Mouse (Mus musculus) intestine, embryonic 16.5 days (tissue): Measurements from ENCODE around the gene Itpr2. TPM values are rescaled to one million over a fixed set of nuclear protein-coding genes. Genes with fewer than 3 reads are reported as not detected.

Experiments used
- ATAC-seq: fragments of 200-750 bp; cut with Nextera tagmentation; 2 replicates; pipeline ENCODE4 v1.8.0; 2017; ENCODE audit warnings: moderate TSS enrichment, moderate library complexity
- H3K27ac ChIP-seq: fragments of 300-500 bp; sonication (generic); 2 replicates; pipeline ENCODE4 v1.5.1; 2014; ENCODE audit warnings: mild to moderate bottlenecking, low read length
- H3K27me3 ChIP-seq: fragments of 300-500 bp; sonication (generic); replicated peaks from 2 replicates; pipeline ENCODE4 v1.6.1; 2014; ENCODE audit warnings: low read length, control low read depth, mixed read lengths; ENCODE audit not compliant: control insufficient read depth, insufficient read depth
- H3K36me3 ChIP-seq: fragments of 300-500 bp; sonication (generic); 2 replicates; pipeline ENCODE4 v1.6.1; 2014; ENCODE audit warnings: low read length, control low read depth; ENCODE audit not compliant: control insufficient read depth, insufficient read depth
- H3K4me1 ChIP-seq: fragments of 300-500 bp; sonication (generic); 2 replicates; pipeline ENCODE4 v1.6.1; 2014; ENCODE audit warnings: low read length, control low read depth, mixed read lengths; ENCODE audit not compliant: control insufficient read depth, insufficient read depth
- H3K4me2 ChIP-seq: fragments of 300-500 bp; sonication (generic); 2 replicates; pipeline ENCODE4 v1.6.1; 2014; ENCODE audit warnings: low read depth, low read length, control low read depth
- H3K4me3 ChIP-seq: fragments of 300-500 bp; sonication (generic); 2 replicates; pipeline ENCODE4 v1.5.1; 2014; ENCODE audit warnings: mild to moderate bottlenecking, low read length
- H3K9ac ChIP-seq: fragments of 300-500 bp; sonication (generic); 2 replicates; pipeline ENCODE4 v1.6.1; 2014; ENCODE audit warnings: low read depth, low read length
- H3K9me3 ChIP-seq: fragments of 300-500 bp; sonication (generic); 2 replicates; pipeline ENCODE4 v1.6.1; 2016; ENCODE audit warnings: low read length, control low read depth; ENCODE audit not compliant: control insufficient read depth
- WGBS: fragments of 180-500 bp; shearing (Covaris S2); extraction: QIAGEN DNeasy Blood & Tissue Kit; methylation state at CpG from one replicate; pipeline ENCODE4 v1.1.7; 2014; 5-methylcytosine and 5-hydroxymethylcytosine counted together
- polyA plus RNA-seq: library from polyadenylated mRNA; unstranded; fragments of >200 nt; fragmentation: Nextera tagmentation; extraction: Ambion mirVana; gene quantifications from 2 replicates; pipeline ENCODE4 v1.2.1, GENCODE M21; 2015

The Itpr2 gene
- polyA plus RNA-seq, 1 experiment from 2014 or later, result 7.5 TPM

DNA sequence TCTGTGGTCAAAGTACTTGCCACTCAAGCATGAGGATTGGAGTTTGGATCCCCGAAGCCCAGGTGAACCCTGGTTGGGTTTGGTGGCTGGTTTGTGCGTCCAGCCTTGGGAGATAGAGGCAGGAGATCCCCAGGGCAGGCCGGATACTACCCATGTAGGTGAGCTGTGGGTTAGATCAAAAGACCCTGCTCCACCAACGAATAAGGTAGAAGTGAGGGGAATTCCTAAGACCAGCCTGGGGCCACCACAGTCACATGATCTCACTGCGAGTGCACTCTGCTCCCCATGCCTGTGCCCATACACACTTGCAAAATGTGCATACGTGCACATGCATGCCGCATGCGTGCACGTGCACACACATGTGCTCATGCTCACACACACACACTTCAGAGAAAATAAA, 419.5 kb downstream of the Itpr2 start:
- Histone ChIP-seq H3K9ac (no peak overlapping the region), H3K36me3 (no peaks in the 10 kb centered on the region), H3K4me2 (no peak overlapping the region), H3K9me3 (no peaks in the 10 kb centered on the region), H3K4me3 (no peak overlapping the region), H3K27me3 (no peaks in the 10 kb centered on the region), H3K27ac (no peak overlapping the region), H3K4me1 (no peaks in the 10 kb centered on the region)
- no peak for ATAC-seq
- WGBS, result 91% methylated on average over 9 of the region's 9 CpGs

DNA sequence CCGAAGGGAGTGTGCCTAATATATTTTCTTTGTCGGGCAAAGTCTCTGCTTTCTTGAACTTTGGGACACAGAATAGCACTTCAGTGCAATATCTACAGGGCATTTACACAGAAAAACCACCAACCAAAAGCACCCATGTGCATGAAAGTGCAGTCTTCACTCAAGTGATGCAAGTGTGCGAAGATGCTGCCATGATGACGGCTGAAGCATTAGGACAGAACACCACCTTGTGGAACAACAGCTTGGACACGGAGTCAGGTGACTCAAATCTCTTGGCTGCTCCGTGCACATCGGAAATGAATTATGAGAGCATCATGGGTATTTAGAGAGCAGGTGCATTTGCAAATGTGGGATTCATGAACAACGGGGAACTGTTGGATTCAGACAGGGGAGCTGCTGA, 420.4 kb downstream of the Itpr2 start:
- H3K36me3 ChIP-seq, result no peaks in the 10 kb centered on the region
- H3K9me3 ChIP-seq, result no peaks in the 10 kb centered on the region
- no peaks in the 10 kb centered on the region for H3K4me1 ChIP-seq
- H3K4me2 ChIP-seq, result no peak overlapping the region
- 87% methylated on average over 8 of the region's 8 CpGs for WGBS
- no peak overlapping the region for H3K9ac ChIP-seq
- no peak overlapping the region for H3K4me3 ChIP-seq
- no peak for ATAC-seq
- no peaks in the 10 kb centered on the region for H3K27me3 ChIP-seq
- H3K27ac ChIP-seq, result no peak overlapping the region

DNA sequence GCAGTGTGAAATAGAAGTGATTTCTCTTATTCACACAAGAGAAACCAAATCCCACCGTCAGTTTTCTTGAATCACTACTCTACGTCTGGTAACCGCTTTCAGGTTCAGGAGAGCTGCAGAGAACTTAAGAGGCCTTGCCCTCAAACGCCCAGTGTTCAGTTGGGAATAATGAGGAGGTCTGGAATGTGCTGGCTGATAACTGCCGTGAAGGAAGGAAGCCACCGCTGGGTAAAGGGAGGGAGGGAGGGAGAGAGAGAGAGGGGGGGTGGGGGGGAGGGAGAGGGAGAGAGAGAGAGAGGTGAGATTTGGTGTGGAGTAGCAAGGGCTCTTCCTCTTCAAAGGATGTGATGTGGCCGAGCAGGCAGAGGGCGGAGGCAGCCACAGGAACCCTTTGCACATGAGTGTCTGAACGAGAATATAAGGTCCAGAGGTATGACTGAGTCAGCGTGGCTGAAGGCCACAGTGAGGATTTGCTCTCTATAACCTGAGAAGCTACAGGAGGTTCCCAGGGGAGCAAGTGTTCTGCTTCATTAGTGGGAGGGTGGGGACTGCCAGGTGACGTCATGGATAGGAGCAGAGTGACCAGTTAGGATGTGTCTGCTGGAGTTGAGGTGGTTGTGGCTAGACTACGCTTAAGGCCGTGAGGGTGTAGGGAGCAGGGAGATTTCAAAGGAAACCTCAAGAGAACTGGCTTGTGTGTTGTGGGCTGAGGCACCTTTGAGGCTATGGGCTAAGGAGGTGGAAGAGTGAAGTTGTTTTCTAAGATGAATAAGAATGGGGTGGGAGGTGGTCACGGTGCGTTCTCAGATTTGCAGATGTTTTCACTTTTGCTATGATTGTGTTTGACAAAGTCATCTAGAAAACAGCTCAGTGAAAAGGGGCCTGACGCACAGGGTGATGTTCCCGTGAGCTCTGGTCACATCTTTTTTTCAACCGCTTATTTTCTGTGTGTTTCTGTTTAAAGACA, 421.2 kb downstream of the Itpr2 start:
- WGBS, result 67% methylated on average over 18 of the region's 18 CpGs
- Histone ChIP-seq H3K9ac (no peak overlapping the region), H3K36me3 (no peaks in the 10 kb centered on the region), H3K9me3 (0 out of 2 replicates have a peak, but pooled peaks cover 3% of the 10 kb centered on the region), H3K27ac (no peak overlapping the region), H3K4me1 (no peaks in the 10 kb centered on the region), H3K4me3 (no peak overlapping the region), H3K4me2 (no peak overlapping the region), H3K27me3 (no peaks in the 10 kb centered on the region)
- ATAC-seq, result no peak

DNA sequence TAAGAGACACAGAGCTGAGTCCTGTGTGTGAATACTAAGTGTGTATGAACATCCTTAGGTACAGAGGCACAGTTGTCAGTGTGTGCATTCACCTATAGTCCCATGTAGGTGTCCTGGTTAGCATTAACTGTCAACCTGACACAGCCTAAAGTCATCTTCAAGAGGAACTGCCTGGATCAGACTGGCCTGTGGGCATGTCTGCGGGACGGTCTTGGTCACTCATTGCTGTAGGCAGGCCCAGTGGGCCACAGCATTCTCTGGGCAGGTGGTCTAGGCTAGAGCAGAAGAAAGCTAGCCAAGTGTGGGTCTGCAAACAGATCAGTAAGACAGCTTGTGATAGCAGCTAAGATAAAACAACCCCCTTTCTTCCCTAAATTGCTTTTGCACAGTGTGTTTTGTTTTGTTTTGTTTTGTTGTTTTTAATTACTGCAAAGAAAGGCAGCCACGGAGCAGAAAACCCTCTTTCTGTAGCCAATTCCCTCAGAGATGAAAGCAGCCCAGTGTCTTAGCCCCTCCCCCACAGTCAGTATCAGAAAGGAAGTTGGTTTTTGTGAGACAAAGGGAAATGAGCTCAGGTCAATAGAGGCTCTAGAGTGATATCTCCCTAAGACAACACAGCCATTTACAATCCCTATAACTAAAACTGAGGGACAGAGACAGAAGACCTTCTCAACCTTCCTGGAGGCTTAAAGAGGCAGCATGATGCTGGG, 422.1 kb downstream of the Itpr2 start:
- Histone ChIP-seq H3K36me3 (no peaks in the 10 kb centered on the region), H3K4me2 (no peak overlapping the region), H3K27ac (no peak overlapping the region), H3K9ac (no peak overlapping the region), H3K4me1 (no peaks in the 10 kb centered on the region), H3K27me3 (no peaks in the 10 kb centered on the region), H3K9me3 (0 out of 2 replicates have a peak, but pooled peaks cover 3% of the 10 kb centered on the region), H3K4me3 (no peak overlapping the region)
- 55% methylated on average over 3 of the region's 3 CpGs for WGBS
- no peak for ATAC-seq

DNA sequence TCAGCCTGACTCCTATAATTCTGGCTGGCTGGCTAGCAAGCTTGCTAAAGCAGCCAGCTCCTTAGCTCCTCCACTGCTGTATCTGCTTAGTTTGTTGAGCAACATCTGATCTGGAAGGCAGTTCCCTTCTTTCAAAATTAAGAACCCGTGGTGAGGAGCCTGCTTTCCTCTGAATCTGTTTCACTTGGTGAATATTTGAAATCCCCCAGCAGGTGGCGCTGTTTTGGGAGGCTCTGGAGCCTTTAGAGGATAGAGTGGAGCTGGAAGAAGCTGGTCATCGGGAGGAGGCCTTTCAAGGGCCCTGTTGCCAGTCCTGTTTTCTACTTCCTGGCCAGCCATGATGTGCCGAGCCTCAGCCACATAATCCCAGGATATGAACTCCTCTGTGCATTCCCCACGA, 422.8 kb downstream of the Itpr2 start:
- H3K27me3 ChIP-seq, result no peaks in the 10 kb centered on the region
- H3K4me2 ChIP-seq, result no peak overlapping the region
- no peaks in the 10 kb centered on the region for H3K36me3 ChIP-seq
- no peak overlapping the region for H3K27ac ChIP-seq
- ATAC-seq, result no peak
- 47% methylated on average over 5 of the region's 5 CpGs for WGBS
- H3K9me3 ChIP-seq, result 0 out of 2 replicates have a peak, but pooled peaks cover 3% of the 10 kb centered on the region
- no peaks in the 10 kb centered on the region for H3K4me1 ChIP-seq
- H3K9ac ChIP-seq, result no peak overlapping the region
- H3K4me3 ChIP-seq, result no peak overlapping the region

DNA sequence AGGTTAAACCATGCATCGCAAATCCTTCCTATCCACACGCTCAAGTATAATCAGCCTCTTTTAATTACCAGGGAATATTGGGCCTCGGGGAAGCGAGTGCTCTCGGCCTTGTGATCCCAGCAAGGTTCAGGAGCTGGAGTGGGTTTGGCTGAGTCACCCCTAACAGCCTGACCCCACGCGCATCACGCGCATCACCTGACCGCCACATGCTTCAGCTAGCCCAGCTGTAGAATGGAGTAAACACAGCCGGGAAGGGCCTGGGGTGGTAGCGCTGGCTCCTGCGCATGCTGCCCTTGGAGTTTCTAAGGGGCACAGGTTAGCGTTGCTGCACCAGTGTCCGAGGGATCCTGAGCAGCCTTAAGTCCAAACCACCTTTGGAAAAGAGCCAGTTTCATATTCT, 423.9 kb downstream of the Itpr2 start:
- Histone ChIP-seq H3K9me3 (0 out of 2 replicates have a peak, but pooled peaks cover 6% of the 10 kb centered on the region), H3K27me3 (no peaks in the 10 kb centered on the region), H3K4me1 (no peaks in the 10 kb centered on the region), H3K4me2 (no peak overlapping the region), H3K27ac (no peak overlapping the region), H3K36me3 (no peaks in the 10 kb centered on the region), H3K9ac (no peak overlapping the region), H3K4me3 (no peak overlapping the region)
- ATAC-seq, result no peak
- 84% methylated on average over 15 of the region's 15 CpGs for WGBS

DNA sequence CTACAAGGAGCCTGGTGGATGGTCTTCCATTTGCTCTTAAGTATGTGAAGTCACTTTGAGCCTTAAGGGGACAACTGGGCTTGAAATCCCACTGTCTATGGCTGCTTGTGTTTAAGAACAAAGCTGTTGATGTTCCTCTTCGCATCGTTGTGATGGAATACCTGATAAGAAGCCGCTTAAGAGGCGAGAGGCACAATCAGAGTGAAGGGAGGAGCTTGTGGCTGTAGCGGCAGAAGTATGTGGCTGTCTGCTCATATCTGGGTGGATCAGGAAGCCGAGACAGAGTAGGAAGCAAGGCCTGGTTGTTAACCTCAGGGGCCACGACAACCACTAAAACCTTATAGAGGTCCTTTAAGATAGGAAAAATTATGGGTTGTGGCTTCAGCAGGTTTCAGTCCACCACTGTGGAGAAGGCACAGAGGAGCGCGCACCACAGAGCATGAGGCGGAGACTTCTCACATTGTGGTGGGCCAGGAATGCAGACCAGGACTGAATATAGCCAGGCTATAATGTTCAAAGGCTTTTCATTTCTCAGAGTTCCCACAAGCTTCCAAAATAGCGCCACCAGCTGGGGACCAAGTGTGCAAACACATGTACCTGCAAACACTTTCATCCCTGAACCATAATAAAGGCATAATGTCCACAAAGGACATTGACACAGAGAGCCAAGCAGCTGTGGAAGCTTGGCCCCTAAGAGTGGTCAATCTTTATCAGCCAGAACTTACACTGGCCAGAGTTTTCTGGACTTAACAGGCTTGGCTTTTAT, 424.7 kb downstream of the Itpr2 start:
- no peak overlapping the region for H3K4me2 ChIP-seq
- ATAC-seq, result no peak
- H3K27me3 ChIP-seq, result no peaks in the 10 kb centered on the region
- WGBS, result 77% methylated on average over 11 of the region's 11 CpGs
- H3K9me3 ChIP-seq, result 0 out of 2 replicates have a peak, but pooled peaks cover 6% of the 10 kb centered on the region
- H3K36me3 ChIP-seq, result no peaks in the 10 kb centered on the region
- H3K27ac ChIP-seq, result no peak overlapping the region
- H3K4me3 ChIP-seq, result no peak overlapping the region
- no peak overlapping the region for H3K9ac ChIP-seq
- no peaks in the 10 kb centered on the region for H3K4me1 ChIP-seq

DNA sequence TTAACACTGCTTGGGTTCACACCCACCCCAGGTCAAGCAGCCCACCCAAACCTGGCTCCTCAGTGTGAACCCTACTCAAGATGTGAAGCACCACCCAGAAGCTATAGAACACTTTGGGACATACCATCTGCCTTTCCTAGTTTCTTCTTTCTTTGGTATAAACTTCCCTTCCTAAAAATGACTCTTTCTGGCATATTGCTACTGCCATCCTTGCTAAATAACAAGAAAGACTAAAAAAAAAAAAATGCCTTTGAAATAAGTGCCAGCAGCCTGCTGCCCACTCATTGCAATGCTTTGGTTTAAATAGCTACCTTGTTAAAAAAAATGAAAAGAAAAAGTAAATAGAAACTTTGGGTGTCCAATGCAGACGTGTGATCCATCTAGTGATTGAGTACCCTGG, 429.2 kb downstream of the Itpr2 start:
- no peak overlapping the region for H3K27ac ChIP-seq
- no peaks in the 10 kb centered on the region for H3K4me1 ChIP-seq
- no peak overlapping the region for H3K9ac ChIP-seq
- H3K27me3 ChIP-seq, result no peaks in the 10 kb centered on the region
- no peak for ATAC-seq
- 0 out of 2 replicates have a peak, but pooled peaks cover 6% of the 10 kb centered on the region for H3K9me3 ChIP-seq
- H3K4me2 ChIP-seq, result no peak overlapping the region
- no peak overlapping the region for H3K4me3 ChIP-seq
- WGBS, result 67% methylated on average over 1 of the region's 1 CpGs
- no peaks in the 10 kb centered on the region for H3K36me3 ChIP-seq

DNA sequence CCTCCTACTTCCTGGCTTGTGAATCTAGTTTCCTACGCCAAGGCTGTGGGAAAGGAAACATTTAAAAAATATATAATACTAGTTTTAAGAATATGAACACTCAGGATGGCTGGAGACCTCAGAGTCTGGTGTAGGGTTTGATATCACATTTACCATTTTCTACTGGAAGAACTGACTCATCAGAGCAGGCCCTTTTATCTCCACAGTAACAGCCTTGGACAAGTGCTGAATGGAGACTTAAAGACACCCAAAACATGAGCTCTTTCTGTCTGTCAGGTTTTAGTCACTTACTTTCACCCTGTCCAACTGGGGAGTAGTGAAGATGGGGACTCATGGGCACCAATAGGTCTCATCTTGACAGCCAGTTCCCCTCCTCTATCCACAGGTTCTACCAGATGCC, 430.1 kb downstream of the Itpr2 start:
- ATAC-seq, result no peak
- Histone ChIP-seq H3K27ac (no peak overlapping the region), H3K27me3 (no peaks in the 10 kb centered on the region), H3K4me2 (no peak overlapping the region), H3K9me3 (0 out of 2 replicates have a peak, but pooled peaks cover 6% of the 10 kb centered on the region), H3K36me3 (no peaks in the 10 kb centered on the region), H3K4me1 (no peaks in the 10 kb centered on the region), H3K9ac (no peak overlapping the region), H3K4me3 (no peak overlapping the region)
- 80% methylated on average over 1 of the region's 1 CpGs for whole genome bisulfite sequencing
